Mouse (Mus musculus) liver, adult 2 months (tissue): ENCODE data around the gene Tmem50b.

Experiments
- CTCF ChIP-seq: fragments of 200-500 bp; IDR thresholded peaks from 2 replicates; pipeline ENCODE4 v1.5.1; 2011; ENCODE audit warnings: low read depth, low read length, control low read depth
- POLR2A ChIP-seq: fragments of 200-500 bp; IDR thresholded peaks from 2 replicates; pipeline ENCODE4 v1.6.1; 2011; ENCODE audit warnings: low read length, control low read depth; ENCODE audit not compliant: insufficient read depth; ENCODE audit errors: extremely low read depth

DNA sequence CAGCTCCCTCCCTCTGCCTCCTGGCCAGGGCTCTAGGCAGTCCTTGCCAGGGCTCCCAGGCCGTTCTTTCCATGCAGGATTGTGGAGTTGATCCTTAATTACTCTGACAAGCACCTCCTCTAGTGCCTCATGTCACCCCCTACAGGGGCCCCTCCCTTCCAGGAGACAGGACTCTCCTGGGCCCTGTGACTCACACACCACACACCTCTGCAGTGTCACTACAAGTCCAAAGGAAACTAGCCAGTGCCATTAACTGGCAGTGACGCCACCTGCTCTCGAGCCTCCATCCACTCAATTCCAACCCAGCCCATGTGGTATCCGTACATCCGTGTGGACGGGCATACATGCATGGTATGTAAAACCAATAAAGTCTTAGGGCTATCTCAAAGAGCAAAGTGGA lies 62.7 kb downstream of the Tmem50b start:
- no peak for TF ChIP-seq CTCF
- no peak for TF ChIP-seq POLR2A
